In genomic region chr12:82425853-82426252, GRCm38 (mm10) we compare ENCODE assay signal across 21 mouse cellular contexts.
"Had no signal": no experiment of that assay in that cellular context is flagged by ENCODE, and none has a peak within 500 bp of the region (broad histone marks: within the 10 kb centered on the region; RNA-seq: fewer than 3 reads in every experiment).

No protein-coding gene starts in this region.

- H3K27ac ChIP-seq: kidney, embryonic 15.5 days; limb, embryonic 12.5 days; liver, embryonic 14.5 days; lung, embryonic 15.5 days; midbrain, embryonic 12.5 days; midbrain, embryonic 15.5 days; neural tube, embryonic 12.5 days; neural tube, embryonic 15.5 days; stomach, postnatal 0 days had no signal

- H3K9me3 ChIP-seq: kidney, embryonic 15.5 days; limb, embryonic 12.5 days; limb, embryonic 15.5 days; lung, embryonic 15.5 days; midbrain, embryonic 12.5 days; midbrain, embryonic 15.5 days; neural tube, embryonic 12.5 days; neural tube, embryonic 15.5 days had no signal

- ATAC-seq: liver, postnatal 0 days; midbrain, embryonic 15.5 days had no signal

- H3K4me1 ChIP-seq: kidney, embryonic 15.5 days; limb, embryonic 12.5 days; lung, embryonic 15.5 days; midbrain, embryonic 12.5 days; midbrain, embryonic 15.5 days; neural tube, embryonic 12.5 days; neural tube, embryonic 15.5 days had no signal

- DNase-seq: kidney, adult 8-10 months; kidney, postnatal 10 days; kidney, postnatal 36 days; left cerebral cortex, postnatal 4 days; liver, postnatal 0 days; lung, postnatal 10 days; lung, postnatal 36 days; thymus, adult 2 months; thymus, postnatal 14 days; thymus, postnatal 4 days had no signal

- H3K4me3 ChIP-seq: kidney, embryonic 15.5 days; limb, embryonic 12.5 days; limb, embryonic 15.5 days; lung, embryonic 15.5 days; midbrain, embryonic 12.5 days; midbrain, embryonic 15.5 days; neural tube, embryonic 12.5 days; neural tube, embryonic 15.5 days had no signal

- H3K9ac ChIP-seq: kidney, embryonic 15.5 days; limb, embryonic 12.5 days; limb, embryonic 15.5 days; liver, embryonic 14.5 days; liver, postnatal 0 days; lung, embryonic 15.5 days; midbrain, embryonic 12.5 days; midbrain, embryonic 15.5 days; neural tube, embryonic 12.5 days; neural tube, embryonic 15.5 days had no signal

- H3K4me2 ChIP-seq: kidney, embryonic 15.5 days; limb, embryonic 12.5 days; limb, embryonic 15.5 days; liver, embryonic 11.5 days; lung, embryonic 15.5 days; midbrain, embryonic 12.5 days; midbrain, embryonic 15.5 days; neural tube, embryonic 12.5 days; neural tube, embryonic 15.5 days had no signal

- H3K27me3 ChIP-seq: kidney, embryonic 15.5 days; limb, embryonic 12.5 days; limb, embryonic 15.5 days; lung, embryonic 15.5 days; midbrain, embryonic 12.5 days; midbrain, embryonic 15.5 days; neural tube, embryonic 12.5 days; neural tube, embryonic 15.5 days had no signal
